ENCODE assay signal across 16 mouse cellular contexts in genomic region chr4:132794760-132795159, GRCm38 (mm10). TPM values are rescaled to one million over a fixed set of nuclear protein-coding genes. Genes with fewer than 3 reads are reported as not detected.
A peak's percentile ranks its signal among the peaks of the same experiment; 100 is the strongest.
DNase-seq lines count a peak whose midpoint lies in the region; ATAC-seq and TF ChIP-seq lines count a peak whose summit lies in the region.
"Had no signal": no experiment of that assay in that cellular context is flagged by ENCODE, and none has a peak within 500 bp of the region (broad histone marks: within the 10 kb centered on the region; RNA-seq: fewer than 3 reads in every experiment).

No protein-coding gene starts in this region.

- H3K27ac ChIP-seq in liver, adult 2 months (replicated peaks; ENCODE audit: insufficient read depth, low read depth, low read length) = peak overlapping the region; percentile 43
- H3K27ac ChIP-seq in MEL (ENCODE audit: control insufficient read depth, low read depth, low read length) = no peak overlapping the region
- no peak overlapping the region for H3K27ac ChIP-seq in liver, embryonic 14.5 days
- H3K27ac ChIP-seq: limb, embryonic 10.5 days had no signal

- TF ChIP-seq POLR2A in liver, adult 2 months (IDR thresholded peaks at IDR 0.05; ENCODE audit: extremely low read depth, insufficient read depth, low read length) = no peak
- TF ChIP-seq POLR2A in MEL (IDR thresholded peaks at IDR 0.05; ENCODE audit: control insufficient read depth in 1 of 2, insufficient read depth in 1 of 2, low read depth in 1 of 2, low read length in 2 of 2, poor library complexity in 1 of 2) = no peak

- H3K4me3 ChIP-seq in liver, adult 2 months (ENCODE audit: insufficient read depth, low read depth, low read length) = peak overlapping the region; percentile 38
- H3K4me3 ChIP-seq in MEL (ENCODE audit: control insufficient read depth in 1 of 2, insufficient read depth in 1 of 2, low read depth in 2 of 2, low read length in 2 of 2) = peak overlapping the region; percentile 65 to 91
- peak overlapping the region; percentile 8 to 34; a peak in 1 of 4 replicates for H3K4me3 ChIP-seq in liver, embryonic 14.5 days (ENCODE audit: insufficient read depth in 1 of 2, low read depth in 2 of 2, low read length in 2 of 2)

- no peak for TF ChIP-seq RAD21 in MEL (IDR thresholded peaks at IDR 0.05; ENCODE audit: low read depth, low read length)

- no peaks in the 10 kb centered on the region for H3K79me2 ChIP-seq in liver, adult 2 months (ENCODE audit: control insufficient read depth, insufficient read depth, low read length)
- H3K79me2 ChIP-seq in MEL (ENCODE audit: control insufficient read depth, insufficient read depth, low read length, poor library complexity) = no peaks in the 10 kb centered on the region

- peak overlapping the region; percentile 24; the same call in 1 of the 2 replicates for H3K9ac ChIP-seq in liver, adult 2 months (ENCODE audit: low read depth, low read length)
- H3K9ac ChIP-seq in MEL (ENCODE audit: control insufficient read depth, low read depth, low read length, poor library complexity, severe bottlenecking) = 0 out of 2 replicates have a peak overlapping the region, but pooled peaks have one; percentile 4
- no peak overlapping the region for H3K9ac ChIP-seq in liver, embryonic 14.5 days (replicated peaks)

- TF ChIP-seq CTCF in liver, adult 2 months (IDR thresholded peaks at IDR 0.05; ENCODE audit: low read depth, low read length) = no peak
- TF ChIP-seq CTCF in MEL (IDR thresholded peaks at IDR 0.05 in 2 of 3, conservative IDR thresholded peaks at IDR 0.05 in 1 of 3; ENCODE audit: control insufficient read depth in 1 of 3, insufficient read depth in 1 of 3, low read depth in 2 of 3, low read length in 3 of 3, poor library complexity in 1 of 3, severe bottlenecking in 1 of 3) = no peak
- no peak for TF ChIP-seq CTCF in liver, embryonic 14.5 days (IDR thresholded peaks at IDR 0.05; ENCODE audit: low read depth)

- no peak for TF ChIP-seq EP300 in MEL (IDR thresholded peaks at IDR 0.05; ENCODE audit: low read depth in 1 of 2, low read length in 2 of 2)
- no peak for TF ChIP-seq EP300 in liver, embryonic 14.5 days (IDR thresholded peaks at IDR 0.05; ENCODE audit: low read depth)

- DNase-seq in liver, adult 2 months (ENCODE audit: extremely low read depth, low read depth, low spot score) = peak; percentile 26
- DNase-seq in liver (no peak), MEL (ENCODE audit: low read depth, low spot score) (peak; percentile 45)
- DNase-seq in liver, embryonic 14.5 days (ENCODE audit: low read depth in 3 of 3, low spot score in 3 of 3) = no peak
- DNase-seq in monocyte, adult 2 months (ENCODE audit: low read depth in 1 of 2, low spot score in 2 of 2) = peak; percentile 46 to 64
- DNase-seq in kidney, postnatal 4 days = no peak
- no peak for DNase-seq in spleen, adult 12 weeks (ENCODE audit: low spot score)
- no peak for DNase-seq in ovary, postnatal 36 days (ENCODE audit: low spot score)
- DNase-seq: adrenal gland, adult 2 months; gastrocnemius, postnatal 14 days; heart, postnatal 10 days; kidney, postnatal 10 days; thymus, postnatal 25 days had no signal

- no peaks in the 10 kb centered on the region for H3K9me3 ChIP-seq in MEL (replicated peaks; ENCODE audit: insufficient read depth, low read length)
- no peaks in the 10 kb centered on the region for H3K9me3 ChIP-seq in liver, embryonic 14.5 days (ENCODE audit: control insufficient read depth, low read length)
- H3K9me3 ChIP-seq: limb, embryonic 10.5 days had no signal

- H3K36me3 ChIP-seq in liver, adult 2 months (ENCODE audit: control insufficient read depth, insufficient read depth, low read length) = no peaks in the 10 kb centered on the region
- H3K36me3 ChIP-seq in MEL (ENCODE audit: control insufficient read depth in 1 of 2, insufficient read depth in 2 of 2, low read length in 2 of 2) = peaks cover 0 to 7% of the 10 kb centered on the region in 2 experiments; a peak in 1 of 4 replicates
- no peaks in the 10 kb centered on the region for H3K36me3 ChIP-seq in liver, embryonic 14.5 days (replicated peaks; ENCODE audit: control insufficient read depth, insufficient read depth, low read depth)
- H3K36me3 ChIP-seq: limb, embryonic 10.5 days had no signal

- no peaks in the 10 kb centered on the region for H3K4me1 ChIP-seq in liver, adult 2 months (ENCODE audit: control insufficient read depth, insufficient read depth, low read length)
- H3K4me1 ChIP-seq in MEL (ENCODE audit: control insufficient read depth in 1 of 2, insufficient read depth in 2 of 2, low read length in 2 of 2) = peaks cover 5 to 33% of the 10 kb centered on the region in 2 experiments; a peak in 3 of 4 replicates
- H3K4me1 ChIP-seq in liver, embryonic 14.5 days (replicated peaks; ENCODE audit: control insufficient read depth in 2 of 2, insufficient read depth in 2 of 2, low read length in 1 of 2) = peaks cover 2 to 4% of the 10 kb centered on the region in 2 experiments

- H3K27me3 ChIP-seq in liver, adult 2 months (ENCODE audit: control insufficient read depth, insufficient read depth, low read length) = peaks cover 4% of the 10 kb centered on the region; the same call in 1 of the 2 replicates
- no peaks in the 10 kb centered on the region for H3K27me3 ChIP-seq in MEL (ENCODE audit: control insufficient read depth in 1 of 2, insufficient read depth in 2 of 2, low read length in 2 of 2)
- peaks cover 9% of the 10 kb centered on the region for H3K27me3 ChIP-seq in liver, embryonic 14.5 days (ENCODE audit: control insufficient read depth, insufficient read depth, low read length)

- no peak overlapping the region for H3K4me2 ChIP-seq in liver, embryonic 14.5 days (ENCODE audit: low read depth)

- no peak for ATAC-seq in liver, embryonic 14.5 days (ENCODE audit: insufficient read depth)
- ATAC-seq: forebrain, embryonic 16.5 days had no signal

- WGBS in liver, adult 2 months = 59% methylated on average over 8 of the region's 8 CpGs
- WGBS in liver, embryonic 14.5 days (ENCODE audit: insufficient replicate concordance) = 51% methylated on average over 8 of the region's 8 CpGs

TF ChIP-seq in MEL, 35 proteins besides CTCF, POLR2A, EP300 and RAD21:
- TF ChIP-seq UBTF (IDR thresholded peaks at IDR 0.05; ENCODE audit: borderline replicate concordance, insufficient read depth, low read depth, low read length) (no peak), KAT2A (conservative IDR thresholded peaks at IDR 0.05; ENCODE audit: low read depth, low read length) (no peak), TBP (IDR thresholded peaks at IDR 0.05; ENCODE audit: low read depth, low read length) (no peak), MAFK (IDR thresholded peaks at IDR 0.05; ENCODE audit: borderline replicate concordance, low read depth, low read length) (no peak)

RNA-seq across cellular contexts. Expression of gene Themis2, which starts 1.4 kb away (rescaled TPM):
- total RNA-seq in liver, adult 2 months (2014; rRNA removed) = 2.5 and 3.0 TPM in 2 replicates
- polyA plus RNA-seq in liver, adult 2 months (2012; rRNA removed) = 1.3 and 3.1 TPM in 2 replicates
- 1.0 and 1.1 TPM in 2 replicates for total RNA-seq in MEL (2012; rRNA removed)
- 1 to 10 TPM in 1 of 2 experiments, not detected in 1; 2.6 TPM for polyA plus RNA-seq in MEL (2012; ENCODE audit: insufficient read depth in 1 of 2, insufficient read length in 2 of 2, low read depth in 1 of 2, low replicate concordance in 2 of 2, missing spikeins in 1 of 2)
- polyA plus RNA-seq in liver, embryonic 14.5 days (2012; rRNA removed) = 2.0 and 2.3 TPM in 2 replicates
- 2.5 and 2.6 TPM in 2 replicates for polyA plus RNA-seq in liver, embryonic 14.5 days (2014; fragmentation: Nextera tagmentation; extraction: Ambion mirVana)

RNA-seq across cellular contexts. Expression of gene Rpa2, which starts 26.6 kb away (rescaled TPM):
- total RNA-seq in liver, adult 2 months (2014; rRNA removed) = 6.6 and 8.1 TPM in 2 replicates
- 9.2 and 11.1 TPM in 2 replicates for polyA plus RNA-seq in liver, adult 2 months (2012; rRNA removed)
- total RNA-seq in MEL (2012; rRNA removed) = 102 and 119 TPM in 2 replicates
- 100 to 1,000 TPM in 1 of 2 experiments, not detected in 1; 103 TPM for polyA plus RNA-seq in MEL (2012; ENCODE audit: insufficient read depth in 1 of 2, insufficient read length in 2 of 2, low read depth in 1 of 2, low replicate concordance in 2 of 2, missing spikeins in 1 of 2)
- polyA plus RNA-seq in liver, embryonic 14.5 days (2012; rRNA removed) = 43.2 and 55.6 TPM in 2 replicates
- 95.7 and 104 TPM in 2 replicates for polyA plus RNA-seq in liver, embryonic 14.5 days (2014; fragmentation: Nextera tagmentation; extraction: Ambion mirVana)

RNA-seq across cellular contexts. Expression of gene Smpdl3b, which starts 37.7 kb away (rescaled TPM):
- total RNA-seq in liver, adult 2 months (2014; rRNA removed) = 0.34 and 0.65 TPM in 2 replicates
- 0.16 and 0.34 TPM in 2 replicates for polyA plus RNA-seq in liver, adult 2 months (2012; rRNA removed)
- 0.20 and 0.69 TPM in 2 replicates for total RNA-seq in MEL (2012; rRNA removed)
- under 1 TPM in 1 of 2 experiments, not detected in 1; 0.28 TPM for polyA plus RNA-seq in MEL (2012; ENCODE audit: insufficient read depth in 1 of 2, insufficient read length in 2 of 2, low read depth in 1 of 2, low replicate concordance in 2 of 2, missing spikeins in 1 of 2)
- polyA plus RNA-seq in liver, embryonic 14.5 days (2012; rRNA removed) = 0.92 and 1.1 TPM in 2 replicates
- polyA plus RNA-seq in liver, embryonic 14.5 days (2014; fragmentation: Nextera tagmentation; extraction: Ambion mirVana) = 1.2 and 1.3 TPM in 2 replicates
- total RNA-seq: megakaryocyte-erythroid progenitor cell, adult 5-6 weeks had no signal

RNA-seq across cellular contexts. Expression of gene Ppp1r8, which starts 48.2 kb away (rescaled TPM):
- total RNA-seq in liver, adult 2 months (2014; rRNA removed) = 9.3 and 9.8 TPM in 2 replicates
- polyA plus RNA-seq in liver, adult 2 months (2012; rRNA removed) = 9.3 and 10.9 TPM in 2 replicates
- total RNA-seq in MEL (2012; rRNA removed) = 83.6 and 84.7 TPM in 2 replicates
- 100 to 1,000 TPM in 1 of 2 experiments, not detected in 1; 103 TPM for polyA plus RNA-seq in MEL (2012; ENCODE audit: insufficient read depth in 1 of 2, insufficient read length in 2 of 2, low read depth in 1 of 2, low replicate concordance in 2 of 2, missing spikeins in 1 of 2)
- polyA plus RNA-seq in liver, embryonic 14.5 days (2012; rRNA removed) = 27.2 and 37.2 TPM in 2 replicates
- polyA plus RNA-seq in liver, embryonic 14.5 days (2014; fragmentation: Nextera tagmentation; extraction: Ambion mirVana) = 33.8 and 37.2 TPM in 2 replicates

Comparison
In these comparisons a context has a peak if more than half of its experiments do, and no peak if none do; other contexts are left out.
1. DNase-seq: peak in liver, adult 2 months (single experiment), MEL (single experiment) and monocyte, adult 2 months (2 of 2); none in liver (single experiment), liver, embryonic 14.5 days (0 of 3), kidney, postnatal 4 days (0 of 2), spleen, adult 12 weeks (single experiment) and ovary, postnatal 36 days (single experiment).
2. H3K4me3 ChIP-seq: peak in every context shown above with its lines; median percentile 78 in MEL; 38 in liver, adult 2 months; 21 in liver, embryonic 14.5 days.